Mouse (Mus musculus) neutrophil, adult 65 days (primary cell): ENCODE results near the gene Apba1. TPM values are rescaled to one million over a fixed set of nuclear protein-coding genes. Genes with fewer than 3 reads are reported as not detected.

Experiments
- total RNA-seq: library from RNA; stranded (reverse); gene quantifications from 2 replicates; pipeline ENCODE4 v1.2.4, GENCODE M21; 2023

The Apba1 gene
- total RNA-seq: 9.5 and 12.8 TPM in 2 replicates

GRCm38 (mm10) chr19:23758554-23759321 lies at the start of gene Apba1:
TSS of gene Apba1 (plus strand) at chr19:23758887.

Other genes starting within 250 kb of the Apba1 start
- gene 1700028P14Rik, start 106.1 kb upstream of the Apba1 start, total RNA-seq: not detected in 2 replicates
- 14.3 and 20.6 TPM in 2 replicates for gene Ptar1, start 71.5 kb upstream of the Apba1 start, total RNA-seq